Mouse (Mus musculus) myocyte (in vitro differentiated cells): ENCODE data around the gene Acpp. TPM values are rescaled to one million over a fixed set of nuclear protein-coding genes. Genes with fewer than 3 reads are reported as not detected.

Experiments used
- H3K27me3 ChIP-seq: one replicate; pipeline ENCODE4 v1.6.1; 2011; ENCODE audit not compliant: control insufficient read depth, insufficient read depth, insufficient read length
- H3K36me3 ChIP-seq: one replicate; pipeline ENCODE4 v1.6.1; 2011; ENCODE audit not compliant: control insufficient read depth, insufficient read depth
- H3K4me2 ChIP-seq: one replicate; pipeline ENCODE4 v1.6.1; 2011; ENCODE audit warnings: low read depth, control low read depth
- H3K4me3 ChIP-seq: one replicate; pipeline ENCODE4 v1.5.1; 2011; ENCODE audit warnings: mild to moderate bottlenecking, control low read depth, moderate library complexity
- H3K79me2 ChIP-seq: one replicate; pipeline ENCODE4 v1.6.1; 2011; ENCODE audit not compliant: control insufficient read depth, insufficient read depth
- H3ac ChIP-seq: one replicate; pipeline ENCODE4 v1.6.1; 2011; ENCODE audit not compliant: control insufficient read depth, insufficient read length
- CEBPB ChIP-seq: IDR thresholded peaks from 2 replicates; pipeline ENCODE4 v1.6.1; 2011; ENCODE audit warnings: mild to moderate bottlenecking, moderate library complexity; ENCODE audit not compliant: poor library complexity, insufficient read depth, severe bottlenecking
- E2F4 ChIP-seq: IDR thresholded peaks from one replicate; pipeline ENCODE4 v1.6.1; 2011; ENCODE audit warnings: mild to moderate bottlenecking, control low read depth, moderate library complexity; ENCODE audit not compliant: insufficient read depth
- MAX ChIP-seq: IDR thresholded peaks from one replicate; pipeline ENCODE4 v1.6.1; 2011; ENCODE audit warnings: low read depth, mild to moderate bottlenecking, control low read depth
- MYOD1 ChIP-seq, 3 experiments: IDR thresholded peaks; one replicate each; pipeline ENCODE4 v1.6.1; 2011; ENCODE audit warnings: control low read depth in 2 of 3, low read depth in 2 of 3, mild to moderate bottlenecking in 2 of 3, moderate library complexity in 1 of 3; ENCODE audit not compliant: insufficient read length in 2 of 3, control insufficient read depth in 1 of 3
- MYOG ChIP-seq, 3 experiments: IDR thresholded peaks; one replicate each; pipeline ENCODE4 v1.6.1; 2011; ENCODE audit warnings: control low read depth in 2 of 3, low read depth in 2 of 3, mild to moderate bottlenecking in 2 of 3; ENCODE audit not compliant: insufficient read length in 2 of 3, control insufficient read depth in 1 of 3, insufficient read depth in 1 of 3
- POLR2A ChIP-seq: IDR thresholded peaks from one replicate; pipeline ENCODE4 v1.6.1; 2011; ENCODE audit warnings: low read depth, mild to moderate bottlenecking, control low read depth, moderate library complexity; ENCODE audit not compliant: insufficient read length
- POLR2AphosphoS2 ChIP-seq: IDR thresholded peaks from one replicate; pipeline ENCODE4 v1.6.1; 2011; ENCODE audit warnings: low read depth, control low read depth; ENCODE audit not compliant: insufficient read length
- REST ChIP-seq: IDR thresholded peaks from one replicate; pipeline ENCODE4 v1.6.1; 2011; ENCODE audit warnings: mild to moderate bottlenecking, control low read depth, moderate library complexity; ENCODE audit not compliant: insufficient read depth, insufficient read length
- SRF ChIP-seq: IDR thresholded peaks from one replicate; pipeline ENCODE4 v1.6.1; 2011; ENCODE audit warnings: low read depth; ENCODE audit not compliant: control insufficient read depth, insufficient read length
- TCF12 ChIP-seq: IDR thresholded peaks from one replicate; pipeline ENCODE4 v1.6.1; 2011; ENCODE audit warnings: mild to moderate bottlenecking, control low read depth; ENCODE audit not compliant: poor library complexity, insufficient read depth, severe bottlenecking
- TCF3 ChIP-seq: IDR thresholded peaks from one replicate; pipeline ENCODE4 v1.6.1; 2011; ENCODE audit warnings: low read depth, control low read depth; ENCODE audit not compliant: insufficient read length
- USF1 ChIP-seq: IDR thresholded peaks from one replicate; pipeline ENCODE4 v1.6.1; 2011; ENCODE audit warnings: low read depth, mild to moderate bottlenecking, control low read depth, moderate library complexity
- polyA plus RNA-seq: library from polyadenylated mRNA; unstranded; fragments of >200 nt; fragmentation: generic; extraction: Trizol; gene quantifications from one replicate; pipeline ENCODE4 v1.2.1, GENCODE M21; 2012; ENCODE audit warnings: missing spikeins

Acpp gene
- polyA plus RNA-seq, 1 experiment = 0.35 TPM

- H3K79me2 ChIP-seq = no peaks in the 10 kb centered on the region
- H3ac ChIP-seq = no peak overlapping the region
- no peak overlapping the region for H3K4me2 ChIP-seq
- TF ChIP-seq MYOG (IDR thresholded peaks at IDR 0.05; ENCODE audit: control insufficient read depth in 1 of 3, insufficient read depth in 1 of 3, insufficient read length in 2 of 3, low read depth in 2 of 3) = no peak
- TF ChIP-seq USF1 = no peak
- no peak for TF ChIP-seq REST
- TF ChIP-seq E2F4 = no peak
- TF ChIP-seq MYOD1 (IDR thresholded peaks at IDR 0.05; ENCODE audit: control insufficient read depth in 1 of 3, insufficient read length in 2 of 3, low read depth in 2 of 3) = no peak
- no peak for TF ChIP-seq SRF
- no peak for TF ChIP-seq MAX
- no peak for TF ChIP-seq POLR2AphosphoS2
- TF ChIP-seq TCF3 = no peak
- no peak for TF ChIP-seq TCF12
- no peak for TF ChIP-seq POLR2A
- TF ChIP-seq CEBPB = no peak
- H3K4me3 ChIP-seq = no peak overlapping the region
- no peaks in the 10 kb centered on the region for H3K27me3 ChIP-seq
- no peaks in the 10 kb centered on the region for H3K36me3 ChIP-seq
Measured at GRCm38 (mm10) chr9:104331301-104331700, 6.2 kb downstream of the Acpp start.

- H3K4me2 ChIP-seq = no peak overlapping the region
- no peaks in the 10 kb centered on the region for H3K79me2 ChIP-seq
- no peaks in the 10 kb centered on the region for H3K27me3 ChIP-seq
- H3K4me3 ChIP-seq = no peak overlapping the region
- H3K36me3 ChIP-seq = no peaks in the 10 kb centered on the region
- H3ac ChIP-seq = no peak overlapping the region
- no peak for TF ChIP-seq TCF3
- TF ChIP-seq USF1 = no peak
- TF ChIP-seq POLR2AphosphoS2 = no peak
- no peak for TF ChIP-seq TCF12
- TF ChIP-seq POLR2A = no peak
- TF ChIP-seq CEBPB = no peak
- TF ChIP-seq E2F4 = no peak
- no peak for TF ChIP-seq SRF
- TF ChIP-seq REST = no peak
Measured at GRCm38 (mm10) chr9:104328655-104329054, 8.9 kb downstream of the Acpp start.

DNA sequence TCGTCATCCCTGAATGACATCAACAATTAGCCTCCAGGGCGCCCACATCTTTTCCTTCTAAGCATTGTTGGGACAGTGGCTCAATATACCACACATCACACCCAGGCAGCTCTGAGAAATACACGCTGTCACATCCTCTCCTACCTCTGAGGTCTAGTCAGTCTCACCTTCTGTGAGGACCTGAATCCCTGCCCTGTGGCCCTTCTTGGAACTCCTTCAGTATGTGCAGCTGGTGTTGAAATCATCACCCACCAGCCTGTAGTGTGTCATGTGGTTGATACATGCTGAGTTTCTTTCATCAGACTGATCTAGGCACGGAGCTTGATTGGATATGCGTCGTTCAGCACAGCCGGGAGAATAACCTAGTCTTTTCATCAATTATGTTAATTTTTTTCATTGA is 16.0 kb downstream of the Acpp start:
- Histone ChIP-seq H3K36me3 (no peaks in the 10 kb centered on the region), H3K4me2 (peak overlapping the region; percentile 81)
- TF ChIP-seq MAX = no peak
- TF ChIP-seq E2F4 = no peak
- peak in 1 of 3 experiments; percentile 8 for TF ChIP-seq MYOG (IDR thresholded peaks at IDR 0.05; ENCODE audit: control insufficient read depth in 1 of 3, insufficient read depth in 1 of 3, insufficient read length in 2 of 3, low read depth in 2 of 3)
- no peak for TF ChIP-seq REST
- TF ChIP-seq POLR2A = no peak
- no peak for TF ChIP-seq TCF3
- no peak for TF ChIP-seq MYOD1 (IDR thresholded peaks at IDR 0.05; ENCODE audit: control insufficient read depth in 1 of 3, insufficient read length in 2 of 3, low read depth in 2 of 3)
- TF ChIP-seq SRF = no peak
- TF ChIP-seq USF1 = peak; percentile 49
- no peak for TF ChIP-seq TCF12
- peak; percentile 31; the same call in 1 of the 2 replicates for TF ChIP-seq CEBPB
- no peak for TF ChIP-seq POLR2AphosphoS2

GRCm38 (mm10) chr9:104316351-104316750 is 21.2 kb downstream of the Acpp start:
- Histone ChIP-seq H3K4me3 (no peak overlapping the region), H3K4me2 (no peak overlapping the region), H3ac (no peak overlapping the region), H3K79me2 (no peaks in the 10 kb centered on the region), H3K27me3 (no peaks in the 10 kb centered on the region), H3K36me3 (no peaks in the 10 kb centered on the region)
- TF ChIP-seq TCF3 (no peak), MYOG (IDR thresholded peaks at IDR 0.05; ENCODE audit: control insufficient read depth in 1 of 3, insufficient read depth in 1 of 3, insufficient read length in 2 of 3, low read depth in 2 of 3) (no peak), POLR2A (no peak), E2F4 (no peak), USF1 (no peak), REST (no peak), CEBPB (no peak), SRF (no peak), POLR2AphosphoS2 (no peak), MYOD1 (IDR thresholded peaks at IDR 0.05; ENCODE audit: control insufficient read depth in 1 of 3, insufficient read length in 2 of 3, low read depth in 2 of 3) (no peak), MAX (no peak), TCF12 (no peak)

More for the DNA sequence above, 16.0 kb downstream of the Acpp start:
- no peaks in the 10 kb centered on the region for H3K27me3 ChIP-seq
- H3K79me2 ChIP-seq = no peaks in the 10 kb centered on the region
- H3ac ChIP-seq = no peak overlapping the region
- H3K4me3 ChIP-seq = no peak overlapping the region

DNA sequence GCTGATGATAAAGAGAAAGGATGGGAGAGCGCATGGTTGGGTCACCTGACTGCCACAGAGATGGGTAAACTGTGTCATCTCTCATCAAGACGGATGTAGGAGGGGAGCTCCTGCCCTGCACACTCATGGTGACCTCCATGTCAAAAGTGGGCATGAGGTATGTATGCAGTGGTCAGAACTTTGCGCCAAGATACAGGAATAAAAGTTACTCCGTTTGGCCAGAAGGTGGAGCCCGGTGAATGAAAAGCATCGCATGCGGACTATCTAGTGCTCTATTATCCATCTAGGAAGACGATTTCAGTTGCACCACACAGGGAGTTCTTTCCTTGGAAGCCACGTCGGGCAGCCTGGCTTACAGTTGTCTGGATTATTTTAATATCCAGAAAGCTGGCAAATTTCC is 22.0 kb downstream of the Acpp start:
- TF ChIP-seq USF1 = no peak
- no peak for TF ChIP-seq MYOD1 (IDR thresholded peaks at IDR 0.05; ENCODE audit: control insufficient read depth in 1 of 3, insufficient read length in 2 of 3, low read depth in 2 of 3)
- no peak for TF ChIP-seq TCF12
- TF ChIP-seq TCF3 = no peak
- TF ChIP-seq REST = no peak
- no peak for TF ChIP-seq MAX
- TF ChIP-seq POLR2A = no peak
- TF ChIP-seq CEBPB = no peak
- no peak for TF ChIP-seq SRF
- no peak for TF ChIP-seq E2F4

More for the DNA sequence above, 22.0 kb downstream of the Acpp start:
- H3K27me3 ChIP-seq = no peaks in the 10 kb centered on the region
- H3K4me3 ChIP-seq = no peak overlapping the region
- H3ac ChIP-seq = no peak overlapping the region
- no peaks in the 10 kb centered on the region for H3K79me2 ChIP-seq
- H3K36me3 ChIP-seq = no peaks in the 10 kb centered on the region
- H3K4me2 ChIP-seq = no peak overlapping the region
